Mouse (Mus musculus) ovary, adult 18-20 months (tissue): ENCODE measurements around the gene Brca2.

Experiments
- DNase-seq: peaks from one replicate; pipeline ENCODE4 v3.0.0; 2022; ENCODE audit warnings: low spot score, mixed read lengths

Brca2 gene

GRCm38 (mm10) chr5:150598202-150599119, 76.0 kb downstream of the Brca2 start:
- DNase-seq: no peak

GRCm38 (mm10) chr5:150599301-150600294, 77.2 kb downstream of the Brca2 start:
- DNase-seq: no peak

- DNase-seq: peak; percentile 20
Observed at GRCm38 (mm10) chr5:150600554-150601440, 78.4 kb downstream of the Brca2 start.

- no peak for DNase-seq
Observed at GRCm38 (mm10) chr5:150601441-150602230, 79.2 kb downstream of the Brca2 start.

GRCm38 (mm10) chr5:150606131-150606530, 83.7 kb downstream of the Brca2 start:
- DNase-seq: no peak

GRCm38 (mm10) chr5:150607631-150608030, 85.2 kb downstream of the Brca2 start:
- DNase-seq: no peak

GRCm38 (mm10) chr5:150611136-150611535, 88.7 kb downstream of the Brca2 start:
- DNase-seq: no peak

GRCm38 (mm10) chr5:150611697-150612096, 89.3 kb downstream of the Brca2 start:
- no peak for DNase-seq

- no peak for DNase-seq
Observed at GRCm38 (mm10) chr5:150614054-150614453, 91.6 kb downstream of the Brca2 start.

GRCm38 (mm10) chr5:150616216-150616615, 93.8 kb downstream of the Brca2 start:
- no peak for DNase-seq

- no peak for DNase-seq
Observed at GRCm38 (mm10) chr5:150616731-150617130, 94.3 kb downstream of the Brca2 start.

GRCm38 (mm10) chr5:150618599-150619355, 96.3 kb downstream of the Brca2 start:
- no peak for DNase-seq
